Mouse (Mus musculus): ENCODE data around the gene Clip2. TPM values are rescaled to one million over a fixed set of nuclear protein-coding genes. Genes with fewer than 3 reads are reported as not detected.
"Not testable (repeated sequence)": the region's sequence is repeated elsewhere in the genome, so short reads cannot be mapped to it uniquely, and the experiment has no call there.

Clip2 gene
- total RNA-seq, 1 experiment from 2014 or later: 28.0 TPM

DNA sequence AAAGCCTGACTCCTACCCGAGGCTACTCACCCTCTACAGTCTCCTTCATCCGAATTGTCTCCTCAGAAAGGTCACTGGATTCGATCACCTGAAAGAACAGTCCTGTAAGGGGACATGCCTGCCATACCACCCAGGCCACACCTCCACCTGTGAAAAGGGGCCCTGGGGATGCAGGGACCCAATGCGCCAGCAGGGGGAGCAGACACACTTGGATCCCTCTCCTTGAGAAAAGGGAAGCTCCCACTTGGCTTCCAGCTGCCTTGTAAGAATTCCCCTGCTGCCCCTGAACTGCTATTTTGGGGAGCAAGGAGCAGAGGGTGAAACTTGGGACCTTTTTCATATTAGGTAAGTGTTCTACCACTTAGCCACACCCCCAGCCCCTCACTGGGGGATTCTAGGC is 52.2 kb downstream of the Clip2 start:
- peak; percentile 38; the same call in 1 of the 2 replicates for ATAC-seq (ENCODE audit: extremely low read depth, insufficient number of reproducible peaks, low FRiP score, poor library complexity, severe bottlenecking)

DNA sequence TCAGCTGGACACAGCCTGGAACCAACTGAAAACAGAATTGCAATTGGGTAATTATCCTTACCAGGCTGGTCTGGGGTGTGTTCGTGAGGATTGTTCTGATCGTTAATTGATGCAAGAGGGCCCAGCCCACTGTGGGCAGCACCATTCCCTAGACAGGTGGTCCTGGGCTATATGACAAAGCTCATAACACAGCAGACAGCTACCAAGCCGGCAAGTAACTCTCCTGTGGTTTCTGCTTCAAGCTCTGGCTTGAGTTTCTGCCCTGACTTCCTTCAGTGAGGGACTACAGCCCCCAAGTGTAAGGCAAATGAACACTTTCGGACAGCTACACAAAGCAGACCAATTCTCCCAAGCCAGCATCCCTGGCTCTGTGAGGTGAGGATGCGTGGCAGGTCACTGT is 55.2 kb downstream of the Clip2 start:
- ATAC-seq (ENCODE audit: extremely low read depth, insufficient number of reproducible peaks, low FRiP score, poor library complexity, severe bottlenecking): no peak

DNA sequence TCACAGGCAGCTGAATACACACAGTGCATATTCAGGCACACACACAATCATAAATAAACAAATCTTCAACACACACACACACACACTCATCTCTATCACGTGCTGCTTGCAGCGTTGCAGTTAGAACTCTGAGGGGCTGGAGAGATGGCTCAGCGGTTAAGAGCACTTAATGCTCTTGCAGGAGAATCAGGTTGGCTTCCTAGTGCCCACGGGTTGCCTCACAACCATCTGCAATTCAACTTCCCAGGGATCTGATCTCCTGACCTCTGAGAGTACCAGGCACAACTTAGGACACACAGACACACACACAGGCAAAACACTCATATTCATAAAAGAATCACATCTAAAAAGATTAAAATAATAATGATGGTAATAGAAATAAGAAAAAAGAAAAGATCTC is 56.4 kb downstream of the Clip2 start:
- ATAC-seq (ENCODE audit: extremely low read depth, insufficient number of reproducible peaks, low FRiP score, poor library complexity, severe bottlenecking): no peak

DNA sequence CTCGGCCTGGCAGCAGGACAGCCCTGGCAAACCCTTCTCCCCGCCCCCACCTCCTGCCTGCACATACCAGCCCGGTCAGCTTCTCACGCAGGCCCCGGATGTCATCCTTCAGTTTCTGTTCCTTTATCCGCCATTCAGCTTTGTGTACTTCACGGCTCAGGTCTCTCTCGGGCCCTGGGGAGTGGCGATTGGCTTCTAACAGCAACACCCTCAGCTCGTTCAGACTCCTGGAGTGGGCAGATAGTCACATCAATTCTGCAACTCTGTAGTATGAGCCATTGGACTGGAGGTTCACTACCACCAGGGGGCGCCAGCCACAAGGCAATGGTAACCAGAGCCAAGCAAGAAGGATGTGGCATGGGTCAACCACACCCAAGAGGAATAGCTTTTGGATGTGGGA is 58.1 kb downstream of the Clip2 start:
- peak; percentile 57; the same call in 1 of the 2 replicates for ATAC-seq (ENCODE audit: extremely low read depth, insufficient number of reproducible peaks, low FRiP score, poor library complexity, severe bottlenecking)

DNA sequence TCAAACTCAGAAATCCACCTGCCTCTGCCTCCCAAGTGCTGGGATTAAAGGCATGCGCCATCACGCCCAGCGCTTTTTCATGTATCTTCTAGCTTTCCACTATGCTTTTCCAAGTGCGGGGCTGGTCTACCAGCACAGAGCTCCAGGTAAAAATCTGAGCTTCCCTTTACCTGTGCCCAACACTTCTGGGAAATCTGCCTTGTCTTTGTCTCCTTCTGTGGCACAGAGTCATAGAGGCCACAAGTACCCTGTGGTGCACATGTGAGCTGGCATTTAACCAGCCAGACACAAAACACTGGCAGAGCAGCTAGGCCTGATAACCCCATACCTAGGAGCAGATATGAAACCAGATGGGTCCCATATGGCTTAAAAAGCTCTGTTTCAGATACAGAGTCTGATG is 59.3 kb downstream of the Clip2 start:
- ATAC-seq (ENCODE audit: extremely low read depth, insufficient number of reproducible peaks, low FRiP score, poor library complexity, severe bottlenecking): no peak

DNA sequence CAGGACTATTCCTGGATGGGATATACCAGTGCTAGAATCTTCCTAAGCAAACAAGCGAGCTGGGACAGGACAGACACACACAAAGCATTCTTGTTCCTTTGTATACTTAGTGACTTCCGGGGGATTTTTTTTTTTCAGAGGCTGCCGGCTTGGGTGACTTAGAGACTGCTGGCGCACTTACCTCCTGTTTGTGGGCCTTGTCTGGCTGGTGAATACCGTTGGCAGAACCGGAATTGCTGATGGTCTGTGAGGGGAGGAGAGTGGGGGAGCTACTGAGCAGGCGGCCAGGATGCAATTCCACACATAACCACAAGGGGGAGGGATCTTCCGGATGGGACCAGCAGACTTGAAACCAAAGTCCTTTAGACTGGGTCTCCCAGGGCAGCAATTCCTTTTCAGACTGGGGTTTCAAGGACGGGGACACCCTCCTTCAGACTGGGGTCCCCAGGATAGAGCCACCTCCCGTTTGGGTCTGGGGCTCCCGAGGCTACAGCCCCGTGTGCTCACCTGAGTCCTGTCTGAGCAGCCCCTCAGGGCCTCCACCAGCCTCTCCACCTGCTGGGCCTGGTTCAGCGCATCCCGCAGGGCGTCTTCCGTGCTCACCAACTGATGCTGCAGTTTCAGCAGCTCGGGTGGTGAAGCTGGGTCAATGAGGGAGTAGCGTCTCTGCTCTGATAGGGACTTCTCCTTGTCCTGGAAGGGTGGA is 60.4 kb downstream of the Clip2 start:
- ATAC-seq (ENCODE audit: extremely low read depth, insufficient number of reproducible peaks, low FRiP score, poor library complexity, severe bottlenecking): peak; percentile 87

DNA sequence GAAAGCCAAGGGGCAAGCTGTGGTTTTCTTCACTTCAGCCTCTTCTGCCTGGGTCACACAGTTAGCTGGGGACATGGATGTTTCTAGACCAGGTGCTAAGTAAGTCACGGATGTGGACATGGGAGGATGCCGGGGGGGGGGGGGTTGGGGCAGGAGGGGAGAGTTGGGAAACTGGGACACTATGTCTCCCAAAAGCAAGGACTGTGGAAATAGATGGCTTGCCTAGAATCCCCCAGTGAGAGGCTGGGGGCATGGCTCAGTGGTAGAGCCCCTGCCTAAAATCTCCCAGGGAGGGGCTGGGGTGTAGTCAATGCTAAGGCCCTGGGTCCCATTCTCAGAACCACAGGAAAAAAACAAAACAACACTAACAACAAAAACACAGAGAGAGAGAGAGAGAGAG is 61.0 kb downstream of the Clip2 start:
- no peak for ATAC-seq (ENCODE audit: extremely low read depth, insufficient number of reproducible peaks, low FRiP score, poor library complexity, severe bottlenecking)

DNA sequence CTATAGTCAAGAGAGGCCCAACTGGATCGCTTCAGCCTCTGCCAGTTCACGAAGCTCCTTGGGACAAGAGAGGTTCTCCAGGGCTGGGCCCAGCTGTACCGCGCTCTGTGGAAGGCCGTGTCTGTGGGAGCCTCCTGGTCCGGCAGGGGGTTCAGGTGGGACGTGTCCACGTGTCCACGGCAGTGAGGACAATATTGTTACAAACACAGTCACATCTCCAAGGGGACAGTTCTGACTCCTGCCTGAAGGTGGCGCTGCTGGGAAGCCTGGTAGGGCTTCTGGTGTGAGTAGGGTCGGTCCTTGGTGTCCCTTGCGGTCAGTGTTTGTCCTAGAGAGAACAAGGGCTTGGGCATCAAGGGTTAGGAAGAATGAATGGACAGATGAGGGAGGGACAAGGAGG is 61.8 kb downstream of the Clip2 start:
- ATAC-seq (ENCODE audit: extremely low read depth, insufficient number of reproducible peaks, low FRiP score, poor library complexity, severe bottlenecking): no peak

DNA sequence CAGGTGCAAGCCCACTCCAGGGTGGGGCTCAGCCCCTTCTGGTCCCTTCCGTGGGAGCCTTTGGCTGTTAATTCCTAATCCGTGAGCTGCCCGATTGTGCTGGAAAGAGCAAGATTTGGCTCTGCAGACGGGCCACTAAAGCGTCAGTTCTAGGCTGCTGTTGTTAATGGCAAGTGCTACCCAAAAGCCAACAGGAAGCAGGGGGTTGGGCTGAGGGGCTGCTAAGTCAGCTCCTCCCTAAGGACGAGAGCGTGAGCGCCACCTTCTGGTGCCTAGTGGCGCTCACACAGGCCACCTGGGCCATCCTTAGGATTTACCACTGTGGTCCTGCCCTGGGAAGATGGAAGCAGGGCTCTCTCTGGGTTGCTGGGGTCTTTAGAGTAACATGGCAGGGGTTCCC is 62.7 kb downstream of the Clip2 start:
- no peak for ATAC-seq (ENCODE audit: extremely low read depth, insufficient number of reproducible peaks, low FRiP score, poor library complexity, severe bottlenecking)

DNA sequence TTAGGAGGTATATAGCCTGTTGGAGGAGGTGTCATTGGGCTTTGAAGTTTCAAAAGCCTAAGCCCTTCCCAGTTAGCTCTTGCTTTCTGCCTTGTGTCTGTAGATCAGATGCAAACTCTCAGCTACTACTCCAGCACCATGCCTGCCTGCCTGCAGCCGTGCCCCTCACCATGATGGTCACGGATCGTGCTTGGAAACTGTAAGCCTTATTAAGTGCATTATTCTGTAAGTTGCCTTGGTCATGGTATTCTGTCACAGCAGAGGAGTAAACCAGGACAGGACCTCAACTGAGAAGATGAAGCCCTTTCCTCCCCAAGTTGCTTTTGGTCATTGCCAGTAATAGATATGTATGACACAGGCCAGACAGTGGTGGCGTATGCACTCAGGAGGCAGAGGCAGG is 63.6 kb downstream of the Clip2 start:
- ATAC-seq (ENCODE audit: extremely low read depth, insufficient number of reproducible peaks, low FRiP score, poor library complexity, severe bottlenecking): no peak

DNA sequence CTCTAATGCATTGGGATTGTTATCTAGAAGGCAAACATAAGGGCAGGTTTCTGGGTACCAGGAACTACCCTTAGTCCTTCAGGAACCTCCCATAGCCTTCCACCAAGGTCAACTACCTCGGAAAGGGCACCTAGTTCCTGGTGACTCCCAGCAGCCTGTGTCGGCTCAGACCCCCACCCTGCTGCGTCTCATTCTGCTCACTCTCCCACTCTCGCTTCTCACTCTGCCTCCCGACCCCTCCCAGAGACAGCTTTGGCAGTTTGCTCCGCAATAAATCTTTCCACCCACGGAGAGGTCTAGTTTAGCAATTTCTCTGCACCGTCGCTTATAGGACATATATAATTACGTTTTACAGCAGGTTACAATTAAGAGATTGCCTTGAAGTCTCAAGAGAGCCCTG is 64.2 kb downstream of the Clip2 start:
- ATAC-seq (ENCODE audit: extremely low read depth, insufficient number of reproducible peaks, low FRiP score, poor library complexity, severe bottlenecking): no peak

DNA sequence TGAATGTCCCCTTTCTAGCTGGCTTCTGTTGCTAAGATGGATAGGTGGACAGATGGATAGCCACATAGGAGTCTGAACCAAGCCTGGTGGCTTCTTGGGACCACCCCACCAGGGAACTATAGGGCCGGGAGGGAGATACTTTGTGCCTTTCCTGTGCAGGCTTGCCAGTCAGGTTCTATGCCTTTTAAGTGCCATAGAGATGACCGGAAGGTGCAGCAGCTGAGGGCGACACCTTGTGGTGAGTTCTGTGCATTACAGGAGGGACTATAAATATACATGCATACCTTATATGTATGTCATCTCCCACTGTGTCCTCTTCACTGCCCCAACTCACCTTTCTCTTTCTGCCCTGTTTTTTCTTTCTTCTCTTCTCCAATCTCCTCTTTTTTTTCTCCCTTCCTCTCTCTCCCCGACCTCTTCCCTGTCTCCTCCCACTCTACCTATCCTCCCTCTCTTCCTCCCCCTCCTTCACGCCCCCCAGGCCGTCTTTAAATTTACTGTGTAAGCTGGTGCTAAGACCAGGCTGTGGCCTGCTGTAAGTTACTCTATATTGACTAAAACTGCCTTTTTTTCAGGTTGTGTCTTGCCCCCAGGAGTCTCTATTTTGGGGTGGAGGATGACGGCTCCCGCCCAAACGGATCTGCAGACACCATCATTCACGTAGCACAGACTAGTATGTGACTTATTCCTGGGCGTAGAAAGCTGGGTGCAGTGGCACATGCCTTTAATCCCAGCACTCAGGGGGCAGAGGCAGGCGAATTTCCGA is 66.2 kb downstream of the Clip2 start:
- ATAC-seq (ENCODE audit: extremely low read depth, insufficient number of reproducible peaks, low FRiP score, poor library complexity, severe bottlenecking): peak; percentile 81

DNA sequence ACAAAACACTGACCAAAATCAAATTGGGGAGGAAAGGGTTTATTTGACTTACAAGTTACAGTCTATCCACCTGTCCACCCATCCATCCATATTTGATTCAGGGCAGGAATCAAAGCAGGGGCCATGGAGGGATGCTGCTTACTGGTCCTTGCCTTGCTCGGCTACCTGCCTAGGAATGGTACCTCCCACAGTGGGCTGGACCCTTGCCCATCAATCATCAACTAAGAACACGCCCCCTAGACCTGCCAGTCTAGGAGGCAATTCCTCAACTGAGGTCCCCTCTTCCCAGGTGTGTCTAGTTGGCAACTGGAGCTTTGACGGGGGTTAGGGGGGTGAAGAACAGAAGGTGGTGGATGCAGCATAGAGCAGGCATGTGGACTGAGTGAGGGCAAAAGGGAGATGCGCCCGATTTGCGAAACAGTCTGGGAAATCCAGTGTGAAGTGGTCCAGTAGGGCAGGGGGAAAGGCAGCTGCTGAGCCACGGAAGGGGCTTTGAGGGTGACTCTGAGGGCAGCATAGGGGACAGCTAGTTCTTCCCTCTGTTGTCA is 67.0 kb downstream of the Clip2 start:
- no peak for ATAC-seq (ENCODE audit: extremely low read depth, insufficient number of reproducible peaks, low FRiP score, poor library complexity, severe bottlenecking)

DNA sequence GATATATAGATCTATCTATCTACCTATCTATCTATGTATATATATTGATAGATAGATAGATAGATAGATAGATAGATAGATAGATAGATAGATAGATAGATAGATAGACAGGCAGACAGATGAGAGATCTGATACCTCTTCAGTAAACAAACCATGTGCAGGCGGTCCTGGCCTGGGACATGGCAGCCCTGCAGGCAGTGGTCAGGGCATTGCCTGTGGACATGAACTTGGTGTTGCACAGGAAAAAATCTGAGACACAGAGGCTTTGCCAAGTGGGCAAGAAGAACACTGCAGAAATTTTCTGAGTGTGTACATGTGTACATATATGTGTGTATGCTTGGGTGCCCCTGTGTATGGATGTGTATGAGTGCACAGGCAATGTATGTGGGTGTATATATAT is 68.9 kb downstream of the Clip2 start:
- ATAC-seq (ENCODE audit: extremely low read depth, insufficient number of reproducible peaks, low FRiP score, poor library complexity, severe bottlenecking): no peak

DNA sequence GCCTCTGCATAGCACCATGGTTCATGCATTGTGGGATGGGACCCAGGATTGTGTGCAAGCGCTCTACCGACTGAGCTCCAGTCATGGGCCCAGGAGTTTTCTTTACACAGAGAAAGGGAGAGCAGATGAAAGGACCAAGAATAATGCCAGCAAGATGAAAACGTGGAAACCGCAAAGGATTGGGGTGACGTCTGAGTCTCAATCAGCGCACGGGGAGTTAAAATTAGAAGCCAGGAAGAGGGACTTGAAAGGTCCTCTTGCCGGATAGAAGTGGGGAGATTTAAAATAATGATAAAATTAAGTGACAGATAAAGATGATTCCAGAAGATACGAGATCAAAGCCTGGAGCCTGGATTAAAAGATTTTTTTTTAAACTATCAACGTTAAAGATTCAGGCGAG is 69.9 kb downstream of the Clip2 start:
- no peak for ATAC-seq (ENCODE audit: extremely low read depth, insufficient number of reproducible peaks, low FRiP score, poor library complexity, severe bottlenecking)

DNA sequence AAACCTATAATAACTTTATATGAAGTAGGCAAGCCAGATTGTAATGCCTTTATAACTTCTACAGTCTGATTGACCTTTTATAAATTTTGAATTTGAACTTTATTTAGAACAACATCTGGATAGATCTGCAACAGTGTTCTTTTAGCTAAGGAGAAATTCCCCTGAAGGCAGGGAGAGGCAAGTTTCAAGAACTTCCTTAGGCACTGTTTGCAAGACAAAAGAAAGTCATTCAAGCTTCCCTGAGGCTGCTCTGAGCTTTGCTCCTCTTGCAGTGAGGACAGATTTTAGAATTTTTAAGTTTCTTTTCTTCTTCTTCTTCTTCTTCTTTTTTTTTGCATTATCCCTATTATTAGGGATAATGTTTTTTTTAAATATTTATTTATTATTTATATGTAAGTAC is 73.3 kb downstream of the Clip2 start:
- not testable (repeated sequence) for ATAC-seq (ENCODE audit: extremely low read depth, insufficient number of reproducible peaks, low FRiP score, poor library complexity, severe bottlenecking)

DNA sequence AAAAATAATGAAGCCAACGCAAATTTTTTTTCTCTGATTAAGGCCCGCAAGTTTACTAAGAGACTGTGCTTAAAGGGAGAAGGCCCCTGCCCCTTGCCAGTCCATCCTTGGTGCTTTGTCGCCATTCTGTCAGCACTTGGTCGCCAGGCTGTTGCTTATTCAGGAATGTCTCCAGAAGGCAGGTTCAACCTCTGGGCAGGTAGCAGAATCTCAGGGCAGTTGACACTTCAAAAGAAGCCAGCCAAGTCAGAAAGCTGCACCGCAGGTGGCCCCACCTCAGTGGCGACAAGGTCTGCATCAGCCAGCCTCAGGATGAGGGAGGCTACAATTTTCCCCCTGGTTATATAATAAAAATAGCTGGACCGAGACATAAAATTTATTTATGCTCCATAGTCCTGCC is 76.5 kb downstream of the Clip2 start:
- ATAC-seq (ENCODE audit: extremely low read depth, insufficient number of reproducible peaks, low FRiP score, poor library complexity, severe bottlenecking): not testable (repeated sequence)

DNA sequence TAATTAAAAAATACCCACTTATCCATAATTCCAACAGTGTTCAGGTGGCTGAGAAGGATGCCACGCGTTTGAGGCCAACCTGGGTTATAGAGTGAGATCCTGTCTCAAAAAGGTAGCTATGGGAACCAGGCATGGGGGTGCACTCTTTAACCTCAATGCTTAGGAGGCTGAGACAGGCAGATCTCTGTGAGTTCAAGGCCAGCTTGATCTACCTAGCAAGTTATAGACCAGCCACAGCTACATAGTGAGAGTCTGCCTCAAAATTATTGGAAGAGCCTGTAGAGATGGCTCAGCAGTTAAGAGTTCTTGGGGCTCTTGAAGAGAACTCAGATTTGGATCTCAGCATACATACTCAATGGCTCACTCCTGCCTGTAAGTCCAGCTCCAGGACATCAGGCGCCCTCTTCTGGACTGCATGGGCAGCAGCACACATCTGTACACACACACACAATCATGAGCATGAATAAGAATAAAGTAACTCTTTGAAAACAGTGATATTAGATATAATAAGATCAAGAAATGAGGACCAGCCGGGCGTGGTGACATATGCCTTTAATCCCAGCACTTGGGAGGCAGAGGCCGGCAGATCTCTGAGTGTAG is 77.1 kb downstream of the Clip2 start:
- ATAC-seq (ENCODE audit: extremely low read depth, insufficient number of reproducible peaks, low FRiP score, poor library complexity, severe bottlenecking): no peak

DNA sequence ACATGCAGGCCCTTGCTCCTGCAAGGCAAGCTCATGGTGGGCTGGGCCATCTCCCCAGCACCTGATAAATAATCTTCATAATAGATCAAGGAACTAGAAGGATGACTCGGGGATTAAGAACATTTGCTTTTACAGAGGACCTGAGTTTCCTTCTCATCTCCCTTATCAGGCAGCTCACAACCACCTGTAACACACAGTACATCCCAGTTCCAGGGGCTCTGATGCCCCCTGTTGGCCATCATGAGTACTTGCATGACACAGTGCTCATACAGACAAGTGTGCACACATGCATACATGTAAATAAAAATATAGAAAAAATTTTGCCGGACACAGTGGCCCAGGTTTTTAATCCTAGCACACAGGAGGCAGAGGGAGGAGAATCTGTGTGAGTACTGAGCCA is 78.3 kb downstream of the Clip2 start:
- no peak for ATAC-seq (ENCODE audit: extremely low read depth, insufficient number of reproducible peaks, low FRiP score, poor library complexity, severe bottlenecking)
